Mouse (Mus musculus) lung, postnatal 0 days (tissue): Measurements from ENCODE around the gene Fat1. TPM values are rescaled to one million over a fixed set of nuclear protein-coding genes. Genes with fewer than 3 reads are reported as not detected.

Experiments
- ATAC-seq: fragments of 200-750 bp; cut with Nextera tagmentation; 2 replicates; pipeline ENCODE4 v1.8.0; 2017; ENCODE audit warnings: moderate library complexity
- DNase-seq: peaks from one replicate; pipeline ENCODE4 v3.0.0-alpha.2; 2016; ENCODE audit warnings: low spot score
- H3K27ac ChIP-seq: fragments of 300-500 bp; sonication (generic); 2 replicates; pipeline ENCODE4 v1.5.1; 2014; ENCODE audit warnings: antibody characterized with exemption, mild to moderate bottlenecking, low read length, mixed read lengths
- H3K27me3 ChIP-seq: fragments of 300-500 bp; sonication (generic); replicated peaks from 2 replicates; pipeline ENCODE4 v1.6.1; 2014; ENCODE audit warnings: low read length, mixed read lengths; ENCODE audit not compliant: insufficient read depth
- H3K36me3 ChIP-seq: fragments of 300-500 bp; sonication (generic); 2 replicates; pipeline ENCODE4 v1.6.1; 2014; ENCODE audit warnings: low read length, mixed read lengths; ENCODE audit not compliant: insufficient read depth
- H3K4me1 ChIP-seq: fragments of 300-500 bp; sonication (generic); 2 replicates; pipeline ENCODE4 v1.6.1; 2014; ENCODE audit warnings: antibody characterized with exemption, low read depth, low read length, mixed read lengths; ENCODE audit not compliant: insufficient read depth
- H3K4me2 ChIP-seq: fragments of 300-500 bp; sonication (generic); replicated peaks from 2 replicates; pipeline ENCODE4 v1.6.1; 2014; ENCODE audit warnings: low read depth, mild to moderate bottlenecking, low read length, moderate library complexity, mixed read lengths
- H3K4me3 ChIP-seq: fragments of 300-500 bp; sonication (generic); 2 replicates; pipeline ENCODE4 v1.5.1; 2014; ENCODE audit warnings: low read depth, low read length
- H3K9ac ChIP-seq: fragments of 300-500 bp; sonication (generic); replicated peaks from 2 replicates; pipeline ENCODE4 v1.6.1; 2014; ENCODE audit warnings: low read depth, mild to moderate bottlenecking
- H3K9me3 ChIP-seq: fragments of 300-500 bp; sonication (generic); 2 replicates; pipeline ENCODE4 v1.6.1; 2016; ENCODE audit warnings: low read length, mixed read lengths
- CTCF ChIP-seq: IDR thresholded peaks from 2 replicates; pipeline ENCODE4 v1.5.1; 2016; ENCODE audit warnings: antibody characterized with exemption, mild to moderate bottlenecking
- EP300 ChIP-seq: IDR thresholded peaks from 2 replicates; pipeline ENCODE4 v1.6.1; 2016; ENCODE audit warnings: antibody characterized with exemption, mild to moderate bottlenecking, control low read depth
- WGBS: fragments of 180-500 bp; shearing (Covaris S2); extraction: QIAGEN DNeasy Blood & Tissue Kit; methylation state at CpG from one replicate; pipeline ENCODE4 v1.1.7; 2014; 5-methylcytosine and 5-hydroxymethylcytosine counted together
- polyA plus RNA-seq: library from polyadenylated mRNA; unstranded; fragments of >200 nt; fragmentation: Nextera tagmentation; extraction: Ambion mirVana; gene quantifications from 2 replicates; pipeline ENCODE4 v1.2.1, GENCODE M21; 2015

Gene Fat1
- polyA plus RNA-seq, 1 experiment from 2014 or later, result 7.3 TPM

DNA sequence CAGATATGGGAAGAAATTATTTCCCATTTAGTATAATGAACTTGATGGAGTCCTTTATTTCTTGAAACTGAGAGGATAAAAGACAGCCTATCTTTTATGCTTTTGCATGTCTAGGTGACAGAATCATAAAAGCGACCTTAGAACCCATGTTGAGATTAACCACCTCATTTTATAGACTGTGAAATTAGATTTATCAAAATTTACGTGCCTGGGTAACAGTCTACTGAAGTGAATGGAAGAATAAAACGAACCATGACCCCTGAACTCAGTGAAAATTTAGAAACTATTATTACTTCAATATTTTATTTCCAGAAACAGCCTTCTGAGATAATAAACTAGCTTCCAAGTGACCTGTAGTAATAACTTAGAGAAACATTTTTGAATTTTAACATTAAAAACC lies 158.4 kb downstream of the Fat1 start:
- DNase-seq (no peak), ATAC-seq (no peak)
- Histone ChIP-seq H3K36me3 (no peaks in the 10 kb centered on the region), H3K9ac (no peak overlapping the region), H3K4me2 (no peak overlapping the region), H3K27ac (no peak overlapping the region), H3K27me3 (no peaks in the 10 kb centered on the region), H3K9me3 (no peaks in the 10 kb centered on the region), H3K4me3 (no peak overlapping the region), H3K4me1 (no peaks in the 10 kb centered on the region)
- 68% methylated on average over 3 of the region's 3 CpGs for WGBS
- TF ChIP-seq CTCF, result no peak
- no peak for TF ChIP-seq EP300

Other genes with a start within 250 kb of the Fat1 start
- gene Mtnr1a, start 133.7 kb downstream of the Fat1 start, polyA plus RNA-seq, result not detected in 2 replicates